Mouse (Mus musculus) kidney, adult 2 months (tissue): ENCODE measurements around the gene Nap1l5. TPM values are rescaled to one million over a fixed set of nuclear protein-coding genes. Genes with fewer than 3 reads are reported as not detected.

ENCODE experiments used
- DNase-seq: peaks from one replicate; pipeline ENCODE4 v3.0.0; 2021
- H3K27ac ChIP-seq: fragments of 200-500 bp; 2 replicates; pipeline ENCODE4 v1.5.1; 2012; ENCODE audit warnings: low read depth, low read length, control low read depth, inconsistent platforms; ENCODE audit not compliant: insufficient read depth
- H3K27me3 ChIP-seq: fragments of 200-500 bp; replicated peaks from 2 replicates; pipeline ENCODE4 v1.6.1; 2012; ENCODE audit warnings: mild to moderate bottlenecking, moderate library complexity, low read length, inconsistent platforms; ENCODE audit not compliant: control insufficient read depth, insufficient read depth
- H3K36me3 ChIP-seq: fragments of 200-500 bp; 2 replicates; pipeline ENCODE4 v1.6.1; 2012; ENCODE audit warnings: mild to moderate bottlenecking, moderate library complexity, low read length, inconsistent platforms; ENCODE audit not compliant: control insufficient read depth, insufficient read depth
- H3K4me1 ChIP-seq: fragments of 200-500 bp; 2 replicates; pipeline ENCODE4 v1.6.1; 2011; ENCODE audit warnings: low read length; ENCODE audit not compliant: control insufficient read depth, insufficient read depth
- H3K4me3 ChIP-seq: fragments of 200-500 bp; 2 replicates; pipeline ENCODE4 v1.5.1; 2011; ENCODE audit warnings: mild to moderate bottlenecking, low read depth, low read length, control low read depth; ENCODE audit not compliant: insufficient read depth
- CTCF ChIP-seq: fragments of 200-500 bp; conservative IDR thresholded peaks from 2 replicates; pipeline ENCODE4 v1.5.1; 2011; ENCODE audit warnings: low read depth, mild to moderate bottlenecking, control low read depth, low read length, moderate library complexity, mixed read lengths; ENCODE audit not compliant: insufficient read depth, insufficient read length
- POLR2A ChIP-seq: fragments of 200-500 bp; IDR thresholded peaks from one replicate; pipeline ENCODE4 v1.6.1; 2011; ENCODE audit warnings: low read depth, low read length, control low read depth
- WGBS: fragments of 180-500 bp; shearing (Covaris S2); methylation state at CpG from one replicate; pipeline ENCODE4 v1.1.7; 2018; 5-methylcytosine and 5-hydroxymethylcytosine counted together
- polyA plus RNA-seq: library from polyadenylated mRNA; depleted of rRNA; stranded (reverse); fragments of >200 nt; gene quantifications from 2 replicates; pipeline ENCODE4 v1.2.3, GENCODE M21; 2012; rRNA removed

The Nap1l5 gene
- polyA plus RNA-seq, 1 experiment: 6.0 TPM

GRCm38 (mm10) chr6:58863631-58864235 is 43.1 kb downstream of the Nap1l5 start:
- WGBS: 88% methylated on average over 4 of the region's 4 CpGs
- Histone ChIP-seq H3K36me3 (peaks cover 3% of the 10 kb centered on the region), H3K27me3 (no peaks in the 10 kb centered on the region), H3K4me3 (no peak overlapping the region), H3K4me1 (no peaks in the 10 kb centered on the region), H3K27ac (no peak overlapping the region)
- TF ChIP-seq POLR2A (no peak), CTCF (no peak)
- no peak for DNase-seq

- WGBS: 89% methylated on average over 9 of the region's 9 CpGs
- no peaks in the 10 kb centered on the region for H3K27me3 ChIP-seq
- peaks cover 5% of the 10 kb centered on the region for H3K36me3 ChIP-seq
- H3K27ac ChIP-seq: no peak overlapping the region
- H3K4me1 ChIP-seq: no peaks in the 10 kb centered on the region
- no peak overlapping the region for H3K4me3 ChIP-seq
- TF ChIP-seq POLR2A: no peak
- no peak for TF ChIP-seq CTCF
- no peak for DNase-seq
These were observed 44.4 kb downstream of the Nap1l5 start for GRCm38 (mm10) chr6:58862446-58862993.

GRCm38 (mm10) chr6:58859517-58859916 is 47.4 kb downstream of the Nap1l5 start:
- 94% methylated on average over 4 of the region's 4 CpGs for WGBS
- Histone ChIP-seq H3K36me3 (peaks cover 6% of the 10 kb centered on the region), H3K4me3 (no peak overlapping the region), H3K27me3 (no peaks in the 10 kb centered on the region), H3K4me1 (no peaks in the 10 kb centered on the region), H3K27ac (no peak overlapping the region)
- no peak for DNase-seq
- TF ChIP-seq POLR2A (no peak), CTCF (no peak)

GRCm38 (mm10) chr6:58856494-58856893 is 50.4 kb downstream of the Nap1l5 start:
- no peak for DNase-seq
- TF ChIP-seq CTCF (no peak), POLR2A (no peak)
- WGBS: 74% methylated on average over 2 of the region's 2 CpGs
- Histone ChIP-seq H3K27me3 (no peaks in the 10 kb centered on the region), H3K36me3 (peaks cover 6% of the 10 kb centered on the region), H3K4me3 (no peak overlapping the region), H3K27ac (no peak overlapping the region), H3K4me1 (no peaks in the 10 kb centered on the region)

GRCm38 (mm10) chr6:58855676-58856367 is 51.1 kb downstream of the Nap1l5 start:
- H3K36me3 ChIP-seq: peaks cover 4% of the 10 kb centered on the region
- H3K27ac ChIP-seq: no peak overlapping the region
- WGBS: 92% methylated on average over 10 of the region's 10 CpGs
- no peak overlapping the region for H3K4me3 ChIP-seq
- H3K27me3 ChIP-seq: no peaks in the 10 kb centered on the region
- DNase-seq: no peak
- no peaks in the 10 kb centered on the region for H3K4me1 ChIP-seq
- TF ChIP-seq POLR2A: no peak
- no peak for TF ChIP-seq CTCF

Other genes starting within 250 kb of the Nap1l5 start
- gene Herc3, start 75.6 kb downstream of the Nap1l5 start, polyA plus RNA-seq: 28.9 and 31.1 TPM in 2 replicates
- gene Fam13a, start 117.5 kb upstream of the Nap1l5 start, polyA plus RNA-seq: 21.3 and 22.5 TPM in 2 replicates